Mouse (Mus musculus) cortical plate, adult 2 months (tissue): ENCODE measurements around the gene Ttll8.

Source experiments
- CTCF ChIP-seq: fragments of 200-500 bp; IDR thresholded peaks from 2 replicates; pipeline ENCODE4 v1.5.1; 2011; ENCODE audit warnings: mild to moderate bottlenecking, control low read depth, low read length; ENCODE audit not compliant: insufficient read depth; ENCODE audit errors: extremely low read depth
- POLR2A ChIP-seq: fragments of 200-500 bp; IDR thresholded peaks from 2 replicates; pipeline ENCODE4 v1.6.1; 2011; ENCODE audit warnings: mild to moderate bottlenecking, low read length, control low read depth; ENCODE audit not compliant: insufficient read depth; ENCODE audit errors: extremely low read depth

GRCm38 (mm10) chr15:88859206-88859970, 94.8 kb downstream of the Ttll8 start:
- TF ChIP-seq CTCF: no peak
- no peak for TF ChIP-seq POLR2A
